Mouse (Mus musculus) intestine, embryonic 16.5 days (tissue): ENCODE results near the gene Atf7. TPM values are rescaled to one million over a fixed set of nuclear protein-coding genes. Genes with fewer than 3 reads are reported as not detected.

Source experiments
- ATAC-seq: fragments of 200-750 bp; cut with Nextera tagmentation; 2 replicates; pipeline ENCODE4 v1.8.0; 2017; ENCODE audit warnings: moderate TSS enrichment, moderate library complexity
- H3K27ac ChIP-seq: fragments of 300-500 bp; sonication (generic); 2 replicates; pipeline ENCODE4 v1.5.1; 2014; ENCODE audit warnings: mild to moderate bottlenecking, low read length
- H3K27me3 ChIP-seq: fragments of 300-500 bp; sonication (generic); replicated peaks from 2 replicates; pipeline ENCODE4 v1.6.1; 2014; ENCODE audit warnings: low read length, control low read depth, mixed read lengths; ENCODE audit not compliant: control insufficient read depth, insufficient read depth
- H3K36me3 ChIP-seq: fragments of 300-500 bp; sonication (generic); 2 replicates; pipeline ENCODE4 v1.6.1; 2014; ENCODE audit warnings: low read length, control low read depth; ENCODE audit not compliant: control insufficient read depth, insufficient read depth
- H3K4me1 ChIP-seq: fragments of 300-500 bp; sonication (generic); 2 replicates; pipeline ENCODE4 v1.6.1; 2014; ENCODE audit warnings: low read length, control low read depth, mixed read lengths; ENCODE audit not compliant: control insufficient read depth, insufficient read depth
- H3K4me2 ChIP-seq: fragments of 300-500 bp; sonication (generic); 2 replicates; pipeline ENCODE4 v1.6.1; 2014; ENCODE audit warnings: low read depth, low read length, control low read depth
- H3K4me3 ChIP-seq: fragments of 300-500 bp; sonication (generic); 2 replicates; pipeline ENCODE4 v1.5.1; 2014; ENCODE audit warnings: mild to moderate bottlenecking, low read length
- H3K9ac ChIP-seq: fragments of 300-500 bp; sonication (generic); 2 replicates; pipeline ENCODE4 v1.6.1; 2014; ENCODE audit warnings: low read depth, low read length
- H3K9me3 ChIP-seq: fragments of 300-500 bp; sonication (generic); 2 replicates; pipeline ENCODE4 v1.6.1; 2016; ENCODE audit warnings: low read length, control low read depth; ENCODE audit not compliant: control insufficient read depth
- WGBS: fragments of 180-500 bp; shearing (Covaris S2); extraction: QIAGEN DNeasy Blood & Tissue Kit; methylation state at CpG from one replicate; pipeline ENCODE4 v1.1.7; 2014; 5-methylcytosine and 5-hydroxymethylcytosine counted together
- polyA plus RNA-seq: library from polyadenylated mRNA; unstranded; fragments of >200 nt; fragmentation: Nextera tagmentation; extraction: Ambion mirVana; gene quantifications from 2 replicates; pipeline ENCODE4 v1.2.1, GENCODE M21; 2015

Gene Atf7
- polyA plus RNA-seq, 1 experiment from 2014 or later, result 21.9 TPM

- H3K4me1 ChIP-seq, result peaks cover 11% of the 10 kb centered on the region
- 85% methylated on average over 19 of the region's 19 CpGs for WGBS
- H3K4me3 ChIP-seq, result no peak overlapping the region
- no peaks in the 10 kb centered on the region for H3K9me3 ChIP-seq
- no peaks in the 10 kb centered on the region for H3K27me3 ChIP-seq
- 0 out of 2 replicates have a peak overlapping the region, but pooled peaks have one; percentile 4 for H3K4me2 ChIP-seq
- H3K27ac ChIP-seq, result peak overlapping the region; percentile 43
- peaks cover 16% of the 10 kb centered on the region for H3K36me3 ChIP-seq
- no peak overlapping the region for H3K9ac ChIP-seq
- ATAC-seq, result no peak
These were observed 124.0 kb downstream of the Atf7 start for GRCm38 (mm10) chr15:102501084-102501814.

DNA sequence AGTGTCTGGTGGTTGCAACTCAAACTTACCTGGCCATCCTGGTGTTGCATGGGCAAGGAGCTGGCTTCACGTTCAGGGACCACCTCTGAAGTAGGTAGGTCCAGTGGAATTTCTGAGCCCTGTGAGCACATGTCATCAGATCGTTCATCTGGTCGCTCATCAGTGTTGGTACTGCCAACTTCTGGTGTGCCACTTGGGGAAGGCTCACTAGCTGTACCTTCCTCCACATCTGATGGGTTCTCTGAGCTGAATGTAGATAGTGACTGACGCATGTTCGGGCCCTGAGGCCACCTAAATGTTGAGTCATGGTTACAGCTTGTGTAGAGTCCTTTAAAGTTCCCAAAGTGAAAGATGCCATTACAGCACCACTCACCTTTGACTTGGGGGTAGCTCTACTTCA lies 124.8 kb downstream of the Atf7 start:
- Histone ChIP-seq H3K27ac (no peak overlapping the region), H3K27me3 (no peaks in the 10 kb centered on the region), H3K9me3 (no peaks in the 10 kb centered on the region), H3K4me1 (peaks cover 11% of the 10 kb centered on the region), H3K4me3 (no peak overlapping the region), H3K4me2 (no peak overlapping the region), H3K9ac (no peak overlapping the region), H3K36me3 (peaks cover 16% of the 10 kb centered on the region)
- no peak for ATAC-seq
- WGBS, result 86% methylated on average over 5 of the region's 5 CpGs

- 85% methylated on average over 6 of the region's 6 CpGs for WGBS
- H3K27me3 ChIP-seq, result no peaks in the 10 kb centered on the region
These were observed 125.4 kb downstream of the Atf7 start for GRCm38 (mm10) chr15:102499851-102500250.

GRCm38 (mm10) chr15:102499370-102499769 lies 125.9 kb downstream of the Atf7 start:
- H3K9ac ChIP-seq, result no peak overlapping the region
- WGBS, result 64% methylated on average over 3 of the region's 3 CpGs
- peaks cover 11% of the 10 kb centered on the region for H3K4me1 ChIP-seq
- no peak overlapping the region for H3K4me2 ChIP-seq
- no peak overlapping the region for H3K27ac ChIP-seq
- no peaks in the 10 kb centered on the region for H3K9me3 ChIP-seq
- peaks cover 13% of the 10 kb centered on the region for H3K36me3 ChIP-seq
- no peak for ATAC-seq
- no peak overlapping the region for H3K4me3 ChIP-seq
- H3K27me3 ChIP-seq, result no peaks in the 10 kb centered on the region

More at GRCm38 (mm10) chr15:102499851-102500250, 125.4 kb downstream of the Atf7 start:
- H3K4me2 ChIP-seq, result no peak overlapping the region
- H3K27ac ChIP-seq, result no peak overlapping the region
- H3K36me3 ChIP-seq, result peaks cover 13% of the 10 kb centered on the region
- no peaks in the 10 kb centered on the region for H3K9me3 ChIP-seq
- H3K9ac ChIP-seq, result no peak overlapping the region
- H3K4me1 ChIP-seq, result peaks cover 11% of the 10 kb centered on the region
- no peak for ATAC-seq
- H3K4me3 ChIP-seq, result no peak overlapping the region

DNA sequence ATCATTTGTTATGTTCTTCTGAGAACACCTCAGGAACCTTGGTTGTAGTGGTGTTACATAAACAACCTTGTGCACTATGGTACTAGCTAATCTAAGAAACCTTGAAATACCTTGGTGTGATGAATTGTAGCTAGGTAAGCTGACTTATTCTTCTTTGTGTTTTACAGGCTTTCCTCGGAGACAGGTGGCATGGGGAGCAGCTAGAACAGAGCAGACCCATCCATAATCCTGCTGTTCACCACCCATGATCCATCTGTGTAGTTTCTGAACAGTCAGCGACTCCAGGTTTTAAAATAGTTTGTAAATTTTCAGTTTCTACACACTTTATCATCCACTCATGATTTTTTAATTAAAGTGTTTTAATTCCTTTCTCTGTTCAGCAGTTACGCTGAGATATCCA lies 126.9 kb downstream of the Atf7 start:
- no peaks in the 10 kb centered on the region for H3K27me3 ChIP-seq
- no peaks in the 10 kb centered on the region for H3K9me3 ChIP-seq
- H3K36me3 ChIP-seq, result peaks cover 9% of the 10 kb centered on the region
- WGBS, result 84% methylated on average over 3 of the region's 3 CpGs
- no peak overlapping the region for H3K4me2 ChIP-seq
- H3K4me3 ChIP-seq, result no peak overlapping the region
- H3K27ac ChIP-seq, result no peak overlapping the region
- H3K9ac ChIP-seq, result no peak overlapping the region
- ATAC-seq, result no peak
- H3K4me1 ChIP-seq, result peaks cover 11% of the 10 kb centered on the region

GRCm38 (mm10) chr15:102487664-102488063 lies 137.6 kb downstream of the Atf7 start:
- no peak overlapping the region for H3K4me3 ChIP-seq
- no peaks in the 10 kb centered on the region for H3K9me3 ChIP-seq
- H3K4me2 ChIP-seq, result no peak overlapping the region
- 71% methylated on average over 1 of the region's 1 CpGs for WGBS
- H3K36me3 ChIP-seq, result peaks cover 17% of the 10 kb centered on the region
- no peak overlapping the region for H3K27ac ChIP-seq
- H3K9ac ChIP-seq, result no peak overlapping the region
- H3K27me3 ChIP-seq, result no peaks in the 10 kb centered on the region
- ATAC-seq, result no peak
- H3K4me1 ChIP-seq, result no peaks in the 10 kb centered on the region

DNA sequence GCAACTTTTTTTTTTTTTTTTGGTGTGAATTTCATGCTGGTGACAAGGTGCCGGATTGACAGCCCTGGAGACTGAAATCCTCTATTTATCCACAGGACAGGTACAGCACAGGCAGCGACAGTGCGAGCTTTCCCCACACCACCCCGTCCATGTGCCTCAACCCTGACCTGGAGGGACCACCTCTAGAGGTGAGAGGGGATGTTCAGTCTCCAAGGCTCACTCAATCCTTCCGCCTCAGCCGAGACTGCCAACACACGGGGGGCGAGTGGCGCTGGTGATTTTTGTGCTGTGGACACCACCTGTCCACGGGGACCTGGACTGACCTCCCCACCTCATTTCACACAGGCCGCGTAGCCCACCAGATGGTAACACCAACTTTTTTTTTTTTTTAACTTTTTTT lies 139.4 kb downstream of the Atf7 start:
- no peaks in the 10 kb centered on the region for H3K27me3 ChIP-seq
- no peak for ATAC-seq
- no peak overlapping the region for H3K9ac ChIP-seq
- no peaks in the 10 kb centered on the region for H3K4me1 ChIP-seq
- H3K4me3 ChIP-seq, result no peak overlapping the region
- WGBS, result 90% methylated on average over 12 of the region's 12 CpGs
- no peak overlapping the region for H3K4me2 ChIP-seq
- H3K9me3 ChIP-seq, result no peaks in the 10 kb centered on the region
- no peak overlapping the region for H3K27ac ChIP-seq
- peaks cover 19% of the 10 kb centered on the region for H3K36me3 ChIP-seq

DNA sequence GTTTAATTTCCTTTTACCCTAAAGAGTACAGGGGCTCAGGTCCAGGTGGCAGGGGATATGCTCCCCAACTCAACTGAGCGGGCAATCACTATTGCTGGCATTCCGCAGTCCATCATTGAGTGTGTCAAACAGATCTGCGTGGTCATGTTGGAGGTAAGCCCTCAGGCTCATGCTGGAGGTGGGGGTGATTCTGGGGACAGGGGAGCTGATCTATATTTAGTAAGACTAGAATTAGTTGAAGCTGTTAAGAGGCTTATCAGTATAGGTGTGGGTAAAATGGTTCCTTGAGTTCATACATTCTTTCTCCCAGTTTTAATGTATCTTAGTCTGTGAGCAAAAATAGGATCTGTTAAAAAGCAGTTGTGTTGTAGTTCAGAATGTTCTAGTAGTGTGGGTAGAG lies 142.1 kb downstream of the Atf7 start:
- H3K9me3 ChIP-seq, result no peaks in the 10 kb centered on the region
- H3K4me3 ChIP-seq, result no peak overlapping the region
- no peak overlapping the region for H3K4me2 ChIP-seq
- H3K9ac ChIP-seq, result no peak overlapping the region
- no peaks in the 10 kb centered on the region for H3K4me1 ChIP-seq
- H3K27me3 ChIP-seq, result no peaks in the 10 kb centered on the region
- ATAC-seq, result no peak
- WGBS, result 82% methylated on average over 3 of the region's 3 CpGs
- H3K27ac ChIP-seq, result no peak overlapping the region
- H3K36me3 ChIP-seq, result peaks cover 18% of the 10 kb centered on the region
